Mouse (Mus musculus) activated CD4-positive, CD25-positive, alpha-beta regulatory T cell, adult 4 months (primary cell): ENCODE results near the gene Ankrd13d. TPM values are rescaled to one million over a fixed set of nuclear protein-coding genes. Genes with fewer than 3 reads are reported as not detected.
"Not testable (repeated sequence)": the region's sequence is repeated elsewhere in the genome, so short reads cannot be mapped to it uniquely, and the experiment has no call there.

Experiments used
- ATAC-seq: one replicate; pipeline ENCODE4 v1.8.0; 2017
- polyA plus RNA-seq, 2 experiments: library from polyadenylated mRNA; unstranded; fragments of 100-300 nt; shearing (Covaris generic); gene quantifications; one replicate each; pipeline ENCODE4 v1.2.1; 2017

Gene Ankrd13d
- polyA plus RNA-seq, 2 experiments from 2014 or later = 1.5 to 2.1 TPM

- peak; percentile 37 for ATAC-seq
Measured at GRCm38 (mm10) chr19:4261038-4261698, 21.8 kb downstream of the Ankrd13d start.

GRCm38 (mm10) chr19:4257897-4258252 lies 25.1 kb downstream of the Ankrd13d start:
- ATAC-seq = no peak

- ATAC-seq = peak; percentile 78
Measured at GRCm38 (mm10) chr19:4257216-4257896, 25.6 kb downstream of the Ankrd13d start.

GRCm38 (mm10) chr19:4255583-4256162 lies 27.3 kb downstream of the Ankrd13d start:
- no peak for ATAC-seq

- ATAC-seq = no peak
Measured at GRCm38 (mm10) chr19:4254230-4254629, 28.7 kb downstream of the Ankrd13d start.

- not testable (repeated sequence) for ATAC-seq
Measured at GRCm38 (mm10) chr19:4248683-4249082, 34.3 kb downstream of the Ankrd13d start.

- ATAC-seq = no peak
Measured at GRCm38 (mm10) chr19:4247010-4247409, 35.9 kb downstream of the Ankrd13d start.

GRCm38 (mm10) chr19:4244775-4245174 lies 38.2 kb downstream of the Ankrd13d start:
- no peak for ATAC-seq

GRCm38 (mm10) chr19:4242416-4242815 lies 40.5 kb downstream of the Ankrd13d start:
- ATAC-seq = no peak

- ATAC-seq = no peak
Measured at GRCm38 (mm10) chr19:4240247-4240668, 42.7 kb downstream of the Ankrd13d start.

GRCm38 (mm10) chr19:4234548-4234947 lies 48.4 kb downstream of the Ankrd13d start:
- no peak for ATAC-seq

GRCm38 (mm10) chr19:4232651-4233050 lies 50.3 kb downstream of the Ankrd13d start:
- ATAC-seq = no peak

- ATAC-seq = peak; percentile 45
Measured at GRCm38 (mm10) chr19:4232186-4232572, 50.8 kb downstream of the Ankrd13d start.

- peak; percentile 82 for ATAC-seq
Measured at GRCm38 (mm10) chr19:4231253-4232185, 51.4 kb downstream of the Ankrd13d start, which contains the start of gene Pold4. Pold4 (plus strand) TSS chr19:4231899.

- ATAC-seq = no peak
Measured at GRCm38 (mm10) chr19:4230415-4230814, 52.5 kb downstream of the Ankrd13d start.

- no peak for ATAC-seq
Measured at GRCm38 (mm10) chr19:4229451-4230076, 53.4 kb downstream of the Ankrd13d start.

GRCm38 (mm10) chr19:4228891-4229290 lies 54.0 kb downstream of the Ankrd13d start:
- no peak for ATAC-seq

- ATAC-seq = no peak
Measured at GRCm38 (mm10) chr19:4227894-4228678, 54.9 kb downstream of the Ankrd13d start.

GRCm38 (mm10) chr19:4227446-4227845 lies 55.5 kb downstream of the Ankrd13d start:
- no peak for ATAC-seq

- no peak for ATAC-seq
Measured at GRCm38 (mm10) chr19:4226779-4227178, 56.2 kb downstream of the Ankrd13d start.

GRCm38 (mm10) chr19:4222165-4222564 lies 60.8 kb downstream of the Ankrd13d start:
- no peak for ATAC-seq
